Mouse (Mus musculus) T-cell, adult 2 months (primary cell): ENCODE results near the gene Krtap5-4.
"Not testable (repeated sequence)": the region's sequence is repeated elsewhere in the genome, so short reads cannot be mapped to it uniquely, and the experiment has no call there.

Experiments
- DNase-seq: peaks from one replicate; pipeline ENCODE4 v3.0.0; 2022; ENCODE audit warnings: low spot score

Gene Krtap5-4

GRCm38 (mm10) chr7:142303249-142303648 lies at the start of gene Krtap5-4:
Gene Krtap5-4, plus strand, starts transcription at chr7:142303549.
- no peak for DNase-seq

- DNase-seq = no peak
These were observed 47.8 kb upstream of the Krtap5-4 start for GRCm38 (mm10) chr7:142255517-142255916.

- not testable (repeated sequence) for DNase-seq
These were observed 45.1 kb upstream of the Krtap5-4 start, which contains the start of gene Gm2431 for GRCm38 (mm10) chr7:142258254-142258653. Gene Gm2431, minus strand, starts transcription at chr7:142258354.

GRCm38 (mm10) chr7:142274263-142274662 lies 29.1 kb upstream of the Krtap5-4 start, which contains the start of gene Gm4559:
Gene Gm4559, minus strand, starts transcription at chr7:142274363.
- DNase-seq = not testable (repeated sequence)

GRCm38 (mm10) chr7:142278183-142278582 lies 25.2 kb upstream of the Krtap5-4 start:
- peak; percentile 47 for DNase-seq

GRCm38 (mm10) chr7:142279291-142279690 lies 24.1 kb upstream of the Krtap5-4 start:
- DNase-seq = not testable (repeated sequence)

GRCm38 (mm10) chr7:142282847-142283246 lies 20.5 kb upstream of the Krtap5-4 start:
- not testable (repeated sequence) for DNase-seq

- peak; percentile 70 for DNase-seq
These were observed 19.2 kb upstream of the Krtap5-4 start for GRCm38 (mm10) chr7:142284023-142284591.

- DNase-seq = peak; percentile 81
These were observed 18.7 kb upstream of the Krtap5-4 start for GRCm38 (mm10) chr7:142284615-142285080.

- no peak for DNase-seq
These were observed 18.1 kb upstream of the Krtap5-4 start for GRCm38 (mm10) chr7:142285130-142285835.

- DNase-seq = not testable (repeated sequence)
These were observed 17.3 kb upstream of the Krtap5-4 start for GRCm38 (mm10) chr7:142285910-142286612.

- not testable (repeated sequence) for DNase-seq
These were observed 9.5 kb upstream of the Krtap5-4 start for GRCm38 (mm10) chr7:142293851-142294250.

GRCm38 (mm10) chr7:142295418-142295817 lies 7.9 kb upstream of the Krtap5-4 start:
- no peak for DNase-seq

GRCm38 (mm10) chr7:142296108-142296507 lies 7.2 kb upstream of the Krtap5-4 start:
- not testable (repeated sequence) for DNase-seq

GRCm38 (mm10) chr7:142297018-142297417 lies 6.3 kb upstream of the Krtap5-4 start, which contains the start of gene Krtap5-1:
Gene Krtap5-1, minus strand, starts transcription at chr7:142297118.
- not testable (repeated sequence) for DNase-seq

- not testable (repeated sequence) for DNase-seq
These were observed 580 bp downstream of the Krtap5-4 start for GRCm38 (mm10) chr7:142303929-142304328.

GRCm38 (mm10) chr7:142314600-142315285 lies 11.4 kb downstream of the Krtap5-4 start:
- no peak for DNase-seq

- peak; percentile 22 for DNase-seq
These were observed 13.2 kb downstream of the Krtap5-4 start for GRCm38 (mm10) chr7:142316558-142316957.

- DNase-seq = no peak
These were observed 13.9 kb downstream of the Krtap5-4 start for GRCm38 (mm10) chr7:142317216-142317615.

GRCm38 (mm10) chr7:142319124-142319523 lies 15.8 kb downstream of the Krtap5-4 start:
- DNase-seq = no peak

- DNase-seq = no peak
These were observed 17.6 kb downstream of the Krtap5-4 start for GRCm38 (mm10) chr7:142320906-142321305.
